Mouse (Mus musculus): ENCODE measurements around the gene Col4a4.

Col4a4 gene

GRCm38 (mm10) chr1:82451927-82452651, 134.6 kb downstream of the Col4a4 start:
- in situ Hi-C loops (cut with MboI; ENCODE audit: low pct_unique_long_range_greater_than_20kb in 1 of 2, low sequenced_read_pairs in 2 of 2, unreplicated experiment in 1 of 2): no loop called here

GRCm38 (mm10) chr1:82449851-82450250, 136.8 kb downstream of the Col4a4 start:
- in situ Hi-C loops (cut with MboI; ENCODE audit: low pct_unique_long_range_greater_than_20kb in 1 of 2, low sequenced_read_pairs in 2 of 2, unreplicated experiment in 1 of 2): no loop called here

- in situ Hi-C loops (cut with MboI; ENCODE audit: low pct_unique_long_range_greater_than_20kb in 1 of 2, low sequenced_read_pairs in 2 of 2, unreplicated experiment in 1 of 2): no loop called here
These were observed 140.6 kb downstream of the Col4a4 start for GRCm38 (mm10) chr1:82446049-82446448.

GRCm38 (mm10) chr1:82443517-82443916, 143.1 kb downstream of the Col4a4 start:
- in situ Hi-C loops (cut with MboI; ENCODE audit: low pct_unique_long_range_greater_than_20kb in 1 of 2, low sequenced_read_pairs in 2 of 2, unreplicated experiment in 1 of 2): no loop called here

- in situ Hi-C loops (cut with MboI; ENCODE audit: low pct_unique_long_range_greater_than_20kb in 1 of 2, low sequenced_read_pairs in 2 of 2, unreplicated experiment in 1 of 2): no loop called here
These were observed 146.5 kb downstream of the Col4a4 start for GRCm38 (mm10) chr1:82440123-82440522.

- in situ Hi-C loops (cut with MboI; ENCODE audit: low pct_unique_long_range_greater_than_20kb in 1 of 2, low sequenced_read_pairs in 2 of 2, unreplicated experiment in 1 of 2): no loop called here
These were observed 149.4 kb downstream of the Col4a4 start for GRCm38 (mm10) chr1:82437273-82437672.

- in situ Hi-C loops (cut with MboI; ENCODE audit: low pct_unique_long_range_greater_than_20kb in 1 of 2, low sequenced_read_pairs in 2 of 2, unreplicated experiment in 1 of 2): no loop called here
These were observed 153.0 kb downstream of the Col4a4 start for GRCm38 (mm10) chr1:82433649-82434005.

- in situ Hi-C loops (cut with MboI; ENCODE audit: low pct_unique_long_range_greater_than_20kb in 1 of 2, low sequenced_read_pairs in 2 of 2, unreplicated experiment in 1 of 2): no loop called here
These were observed 153.6 kb downstream of the Col4a4 start for GRCm38 (mm10) chr1:82432919-82433648.

GRCm38 (mm10) chr1:82429061-82429460, 157.6 kb downstream of the Col4a4 start:
- in situ Hi-C loops (cut with MboI; ENCODE audit: low pct_unique_long_range_greater_than_20kb in 1 of 2, low sequenced_read_pairs in 2 of 2, unreplicated experiment in 1 of 2): no loop called here

GRCm38 (mm10) chr1:82427729-82428128, 158.9 kb downstream of the Col4a4 start:
- in situ Hi-C loops (cut with MboI; ENCODE audit: low pct_unique_long_range_greater_than_20kb in 1 of 2, low sequenced_read_pairs in 2 of 2, unreplicated experiment in 1 of 2): no loop called here

- in situ Hi-C loops (cut with MboI; ENCODE audit: low pct_unique_long_range_greater_than_20kb in 1 of 2, low sequenced_read_pairs in 2 of 2, unreplicated experiment in 1 of 2): no loop called here
These were observed 171.0 kb downstream of the Col4a4 start for GRCm38 (mm10) chr1:82415641-82416040.

GRCm38 (mm10) chr1:82414434-82415045, 172.1 kb downstream of the Col4a4 start:
- in situ Hi-C loops (cut with MboI; ENCODE audit: low pct_unique_long_range_greater_than_20kb in 1 of 2, low sequenced_read_pairs in 2 of 2, unreplicated experiment in 1 of 2): no loop called here

- in situ Hi-C loops (cut with MboI; ENCODE audit: low pct_unique_long_range_greater_than_20kb in 1 of 2, low sequenced_read_pairs in 2 of 2, unreplicated experiment in 1 of 2): no loop called here
These were observed 174.6 kb downstream of the Col4a4 start for GRCm38 (mm10) chr1:82412085-82412484.

GRCm38 (mm10) chr1:82411521-82411920, 175.1 kb downstream of the Col4a4 start:
- in situ Hi-C loops (cut with MboI; ENCODE audit: low pct_unique_long_range_greater_than_20kb in 1 of 2, low sequenced_read_pairs in 2 of 2, unreplicated experiment in 1 of 2): no loop called here

- in situ Hi-C loops (cut with MboI; ENCODE audit: low pct_unique_long_range_greater_than_20kb in 1 of 2, low sequenced_read_pairs in 2 of 2, unreplicated experiment in 1 of 2): no loop called here
These were observed 176.1 kb downstream of the Col4a4 start for GRCm38 (mm10) chr1:82410548-82410947.

GRCm38 (mm10) chr1:82409271-82409670, 177.4 kb downstream of the Col4a4 start:
- in situ Hi-C loops (cut with MboI; ENCODE audit: low pct_unique_long_range_greater_than_20kb in 1 of 2, low sequenced_read_pairs in 2 of 2, unreplicated experiment in 1 of 2): no loop called here

- in situ Hi-C loops (cut with MboI; ENCODE audit: low pct_unique_long_range_greater_than_20kb in 1 of 2, low sequenced_read_pairs in 2 of 2, unreplicated experiment in 1 of 2): no loop called here
These were observed 178.9 kb downstream of the Col4a4 start for GRCm38 (mm10) chr1:82407786-82408185.
